Mouse (Mus musculus) midbrain, embryonic 11.5 days (tissue): Measurements from ENCODE around the gene Fbxl18. TPM values are rescaled to one million over a fixed set of nuclear protein-coding genes. Genes with fewer than 3 reads are reported as not detected.

Experiments
- ATAC-seq: fragments of 200-750 bp; cut with Nextera tagmentation; 2 replicates; pipeline ENCODE4 v1.8.0; 2017; ENCODE audit warnings: moderate TSS enrichment, moderate library complexity; ENCODE audit not compliant: low FRiP score
- DNase-seq: peaks from one replicate; pipeline ENCODE4 v3.0.0; 2015; ENCODE audit warnings: low spot score; ENCODE audit errors: missing footprints
- H3K27ac ChIP-seq: fragments of 300-500 bp; sonication (generic); 2 replicates; pipeline ENCODE4 v1.5.1; 2014; ENCODE audit warnings: low read depth, low read length
- H3K27me3 ChIP-seq: fragments of 300-500 bp; sonication (generic); 2 replicates; pipeline ENCODE4 v1.6.1; 2014; ENCODE audit warnings: mild to moderate bottlenecking, low read length, moderate library complexity, mixed read lengths; ENCODE audit not compliant: control insufficient read depth, insufficient read depth
- H3K36me3 ChIP-seq: fragments of 300-500 bp; sonication (generic); 2 replicates; pipeline ENCODE4 v1.6.1; 2014; ENCODE audit warnings: mild to moderate bottlenecking, low read length, moderate library complexity, mixed read lengths; ENCODE audit not compliant: control insufficient read depth, insufficient read depth
- H3K4me1 ChIP-seq: fragments of 300-500 bp; sonication (generic); 2 replicates; pipeline ENCODE4 v1.6.1; 2014; ENCODE audit warnings: low read length; ENCODE audit not compliant: control insufficient read depth, insufficient read depth
- H3K4me2 ChIP-seq: fragments of 300-500 bp; sonication (generic); 2 replicates; pipeline ENCODE4 v1.6.1; 2014; ENCODE audit warnings: mild to moderate bottlenecking, moderate library complexity
- H3K4me3 ChIP-seq: fragments of 300-500 bp; sonication (generic); 2 replicates; pipeline ENCODE4 v1.5.1; 2014; ENCODE audit warnings: low read depth, low read length
- H3K9ac ChIP-seq: fragments of 300-500 bp; sonication (generic); 2 replicates; pipeline ENCODE4 v1.6.1; 2014; ENCODE audit warnings: low read length
- H3K9me3 ChIP-seq: fragments of 300-500 bp; sonication (generic); 2 replicates; pipeline ENCODE4 v1.6.1; 2016; ENCODE audit warnings: low read length; ENCODE audit not compliant: control insufficient read depth
- WGBS: fragments of 180-500 bp; shearing (Covaris S2); extraction: QIAGEN DNeasy Blood & Tissue Kit; methylation state at CpG from one replicate; pipeline ENCODE4 v1.1.7; 2014; 5-methylcytosine and 5-hydroxymethylcytosine counted together
- polyA plus RNA-seq: library from polyadenylated mRNA; unstranded; fragments of >200 nt; fragmentation: Nextera tagmentation; extraction: Ambion mirVana; gene quantifications from 2 replicates; pipeline ENCODE4 v1.2.1, GENCODE M21; 2014

Gene Fbxl18
- polyA plus RNA-seq, result 10.5 and 11.8 TPM in 2 replicates

DNA sequence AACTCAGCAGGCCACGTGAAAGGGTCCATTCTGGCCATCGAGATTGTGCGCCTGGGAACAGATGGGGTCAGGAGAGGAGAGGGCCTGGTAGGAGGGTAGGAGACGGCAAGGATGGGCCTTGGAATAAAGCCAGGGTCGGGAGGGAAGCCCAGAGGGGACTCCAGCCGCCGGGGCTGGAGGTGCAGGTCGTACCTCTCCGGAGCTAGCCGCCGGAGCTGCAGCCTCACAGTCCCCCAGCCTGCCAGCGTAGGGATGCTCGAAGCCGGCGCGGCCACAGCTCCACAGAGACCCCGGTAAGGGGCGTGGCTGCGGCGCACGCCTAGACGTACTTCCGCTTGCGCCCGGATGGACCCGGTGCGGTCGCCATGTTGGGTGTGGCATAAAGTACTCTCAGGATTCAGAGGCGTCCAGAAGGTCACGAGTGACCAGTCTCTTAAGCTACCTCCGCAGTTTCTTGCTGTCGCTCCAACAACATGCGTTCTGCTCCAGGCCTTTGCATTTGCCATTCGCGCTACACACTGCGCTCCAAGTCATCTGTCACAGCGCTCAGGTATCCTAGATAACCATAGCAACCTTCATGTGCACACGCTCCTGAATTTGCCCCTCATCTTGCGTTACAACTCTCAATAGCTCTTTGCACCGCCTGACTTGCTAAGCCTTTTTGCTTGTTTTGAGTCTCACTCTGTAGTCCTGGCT is at the start of gene Fbxl18:
Fbxl18 (minus strand) TSS at position 504 of the 696 bp plus-strand sequence.
- Histone ChIP-seq H3K9me3 (no peaks in the 10 kb centered on the region), H3K9ac (peak within 1 kb of the TSS; percentile 89), H3K27ac (peak within 1 kb of the TSS; percentile 40), H3K4me3 (peak within 1 kb of the TSS; percentile 75), H3K4me1 (peaks cover 12% of the 10 kb centered on the region), H3K4me2 (peak within 1 kb of the TSS; percentile 95), H3K36me3 (no peaks in the 10 kb centered on the region), H3K27me3 (no peaks in the 10 kb centered on the region)
- peak; percentile 98 for DNase-seq
- WGBS, result under 1% methylated on average over 40 of the region's 40 CpGs
- ATAC-seq, result peak; percentile 98

- Histone ChIP-seq H3K27me3 (no peaks in the 10 kb centered on the region), H3K9me3 (no peaks in the 10 kb centered on the region), H3K27ac (no peak overlapping the region), H3K36me3 (no peaks in the 10 kb centered on the region), H3K4me1 (0 out of 2 replicates have a peak, but pooled peaks cover 4% of the 10 kb centered on the region), H3K9ac (no peak overlapping the region), H3K4me3 (no peak overlapping the region), H3K4me2 (no peak overlapping the region)
- WGBS, result 74% methylated on average over 2 of the region's 2 CpGs
- ATAC-seq, result no peak
- DNase-seq, result no peak
Measured at GRCm38 (mm10) chr5:142940393-142940792, 45.2 kb upstream of the Fbxl18 start.

DNA sequence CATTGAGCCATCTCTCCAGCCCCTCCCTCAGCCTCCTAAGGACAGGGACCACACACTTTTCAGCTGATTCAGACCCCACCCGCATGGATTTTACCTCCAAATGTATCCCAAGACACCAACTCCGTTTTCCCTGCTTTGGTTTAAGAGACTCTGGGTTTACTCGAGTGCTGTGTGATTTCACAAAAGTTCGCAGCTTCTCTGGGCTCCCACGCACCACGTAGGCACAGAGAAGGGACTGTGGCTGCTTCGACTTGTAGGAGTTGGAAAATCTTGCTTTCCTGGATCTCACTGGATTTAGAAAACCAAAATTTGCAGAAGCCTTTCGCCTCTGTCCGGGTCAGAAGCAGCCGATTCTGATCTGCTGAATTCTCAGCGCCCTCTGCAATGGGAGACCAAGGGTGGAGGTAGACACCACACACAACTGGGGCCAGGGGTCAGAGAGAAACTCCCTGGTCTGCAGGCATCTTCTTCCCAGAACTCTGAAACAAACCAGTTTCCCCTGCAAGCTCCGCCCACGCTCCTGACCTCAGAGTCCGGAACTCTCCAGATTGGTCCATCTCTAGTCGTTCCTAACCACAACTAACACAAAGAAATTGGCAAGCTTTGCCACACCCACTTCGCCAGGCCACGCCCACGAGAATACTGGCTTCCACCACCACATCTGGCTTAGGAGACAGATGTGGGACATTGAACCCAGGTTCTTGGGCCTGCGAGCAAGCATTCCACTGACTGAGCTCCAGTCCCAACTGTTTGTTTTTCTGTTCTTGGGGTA is 42.9 kb upstream of the Fbxl18 start:
- ATAC-seq, result no peak
- WGBS, result 37% methylated on average over 19 of the region's 19 CpGs
- DNase-seq, result no peak

GRCm38 (mm10) chr5:142936336-142936719 is 41.1 kb upstream of the Fbxl18 start:
- no peaks in the 10 kb centered on the region for H3K36me3 ChIP-seq
- H3K9ac ChIP-seq, result peak overlapping the region; percentile 37
- ATAC-seq (peak; percentile 65), DNase-seq (peak; percentile 99)
- no peak overlapping the region for H3K4me3 ChIP-seq
- 5% methylated on average over 17 of the region's 17 CpGs for WGBS
- no peaks in the 10 kb centered on the region for H3K9me3 ChIP-seq
- H3K4me1 ChIP-seq, result 0 out of 2 replicates have a peak, but pooled peaks cover 4% of the 10 kb centered on the region
- H3K4me2 ChIP-seq, result peak overlapping the region; percentile 32
- no peaks in the 10 kb centered on the region for H3K27me3 ChIP-seq
- H3K27ac ChIP-seq, result no peak overlapping the region

More for the DNA sequence above, 42.9 kb upstream of the Fbxl18 start:
- Histone ChIP-seq H3K36me3 (no peaks in the 10 kb centered on the region), H3K9me3 (no peaks in the 10 kb centered on the region), H3K9ac (no peak overlapping the region), H3K4me1 (0 out of 2 replicates have a peak, but pooled peaks cover 4% of the 10 kb centered on the region), H3K27ac (no peak overlapping the region), H3K27me3 (no peaks in the 10 kb centered on the region), H3K4me3 (no peak overlapping the region), H3K4me2 (no peak overlapping the region)

DNA sequence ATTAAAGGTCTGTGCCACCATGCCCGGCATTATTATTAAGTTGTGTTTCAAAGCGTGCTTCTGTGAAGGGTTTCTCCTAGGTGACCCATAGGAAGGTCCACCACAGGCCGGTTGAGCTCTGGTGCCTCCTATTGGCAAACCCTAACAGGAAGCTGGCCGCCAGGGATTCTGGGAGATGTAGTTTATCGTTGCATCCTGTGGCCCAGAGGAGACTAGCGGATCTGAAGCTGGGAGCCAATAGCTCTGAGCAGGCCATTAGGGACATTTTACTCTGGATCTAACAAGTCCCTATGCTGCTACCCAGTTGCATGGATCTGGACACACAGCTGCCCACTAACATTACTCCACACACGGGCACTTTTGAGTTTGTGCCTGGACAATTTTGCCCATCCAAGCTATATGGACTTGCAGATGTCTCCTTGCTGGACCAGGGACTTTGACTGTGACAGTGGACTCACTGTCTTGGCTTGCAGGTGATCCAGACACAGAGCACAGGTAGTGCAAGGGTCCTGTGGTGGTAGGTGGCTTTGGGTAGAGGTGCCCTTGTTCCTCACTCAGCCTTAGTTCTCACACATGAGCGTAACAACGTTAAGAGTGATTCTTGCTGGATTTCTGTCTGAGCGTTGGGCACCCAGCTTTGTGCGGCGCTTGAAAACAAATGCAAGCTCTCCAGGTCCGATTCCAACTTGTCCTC is 40.6 kb upstream of the Fbxl18 start:
- H3K9me3 ChIP-seq, result no peaks in the 10 kb centered on the region
- no peaks in the 10 kb centered on the region for H3K27me3 ChIP-seq
- 16% methylated on average over 13 of the region's 13 CpGs for WGBS
- no peaks in the 10 kb centered on the region for H3K36me3 ChIP-seq
- H3K27ac ChIP-seq, result no peak overlapping the region
- H3K4me3 ChIP-seq, result no peak overlapping the region
- H3K4me1 ChIP-seq, result 0 out of 2 replicates have a peak, but pooled peaks cover 4% of the 10 kb centered on the region
- peak; percentile 73 for ATAC-seq
- peak; percentile 97 for DNase-seq
- H3K4me2 ChIP-seq, result peak overlapping the region; percentile 32
- H3K9ac ChIP-seq, result peak overlapping the region; percentile 37

DNA sequence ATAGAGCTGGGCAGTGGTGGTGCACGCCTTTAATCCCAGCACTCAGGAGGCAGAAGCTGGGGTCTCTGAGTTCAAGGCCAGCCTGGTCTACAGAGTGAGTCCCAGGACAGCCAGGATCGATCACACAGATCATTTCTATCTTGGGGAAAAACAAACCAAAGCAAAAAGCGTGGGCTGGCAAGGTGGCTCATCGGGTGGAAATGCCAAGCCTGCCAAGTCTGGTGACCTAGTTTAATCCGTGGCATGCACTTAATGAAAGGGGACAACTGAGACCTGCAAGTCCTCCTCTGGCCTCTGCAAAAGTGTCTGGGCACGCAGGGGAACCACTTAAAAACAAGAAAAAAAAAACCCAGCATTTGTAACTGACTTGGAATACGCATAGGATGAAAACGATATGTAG is 37.5 kb upstream of the Fbxl18 start:
- ATAC-seq (no peak), DNase-seq (no peak)
- H3K36me3 ChIP-seq, result no peaks in the 10 kb centered on the region
- H3K9me3 ChIP-seq, result no peaks in the 10 kb centered on the region
- H3K27ac ChIP-seq, result no peak overlapping the region
- peaks cover 10% of the 10 kb centered on the region; the same call in 1 of the 2 replicates for H3K4me1 ChIP-seq
- WGBS, result 80% methylated on average over 8 of the region's 8 CpGs
- no peak overlapping the region for H3K4me3 ChIP-seq
- no peak overlapping the region for H3K4me2 ChIP-seq
- no peak overlapping the region for H3K9ac ChIP-seq
- peaks cover 4% of the 10 kb centered on the region; the same call in 1 of the 2 replicates for H3K27me3 ChIP-seq

GRCm38 (mm10) chr5:142932084-142932685 is 37.0 kb upstream of the Fbxl18 start:
- H3K36me3 ChIP-seq, result no peaks in the 10 kb centered on the region
- DNase-seq (peak; percentile 96), ATAC-seq (0 out of 2 replicates have a peak, but pooled peaks have one; percentile 20)
- 26% methylated on average over 9 of the region's 9 CpGs for WGBS
- H3K4me2 ChIP-seq, result no peak overlapping the region
- H3K4me1 ChIP-seq, result peaks cover 10% of the 10 kb centered on the region; the same call in 1 of the 2 replicates
- H3K27ac ChIP-seq, result no peak overlapping the region
- H3K4me3 ChIP-seq, result no peak overlapping the region
- no peaks in the 10 kb centered on the region for H3K9me3 ChIP-seq
- H3K9ac ChIP-seq, result peak overlapping the region; percentile 24; the same call in 1 of the 2 replicates
- H3K27me3 ChIP-seq, result peaks cover 4% of the 10 kb centered on the region; the same call in 1 of the 2 replicates

DNA sequence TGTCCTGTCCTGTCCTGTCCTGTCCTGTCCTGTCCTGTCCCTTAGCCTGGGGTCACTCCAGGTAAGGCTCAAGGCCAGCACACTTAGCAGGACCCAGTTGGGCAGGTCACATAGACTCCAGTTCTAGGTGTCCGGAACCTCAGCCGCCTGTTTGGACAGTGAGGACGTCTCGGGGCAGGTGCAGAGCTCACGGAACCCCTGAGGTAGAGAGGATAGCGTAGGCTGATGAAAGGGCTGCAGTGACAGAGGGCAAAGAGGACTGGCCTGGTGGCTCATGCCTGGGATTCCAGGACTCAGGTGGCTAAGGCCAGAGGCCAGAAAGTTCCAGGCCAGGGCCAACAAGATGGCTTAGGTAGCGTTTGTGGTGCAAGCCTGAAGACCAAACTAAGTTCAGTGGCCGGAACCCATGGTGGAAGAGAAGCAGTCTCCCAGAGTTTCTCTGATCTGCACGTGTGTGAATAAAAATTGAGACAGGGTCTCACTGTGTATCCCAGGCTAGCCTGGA is 36.1 kb upstream of the Fbxl18 start:
- no peaks in the 10 kb centered on the region for H3K9me3 ChIP-seq
- no peak for DNase-seq
- peaks cover 4% of the 10 kb centered on the region; the same call in 1 of the 2 replicates for H3K27me3 ChIP-seq
- no peak overlapping the region for H3K27ac ChIP-seq
- H3K36me3 ChIP-seq, result no peaks in the 10 kb centered on the region
- H3K4me1 ChIP-seq, result peaks cover 15% of the 10 kb centered on the region
- no peak overlapping the region for H3K4me3 ChIP-seq
- WGBS, result 84% methylated on average over 9 of the region's 9 CpGs
- H3K4me2 ChIP-seq, result no peak overlapping the region
- H3K9ac ChIP-seq, result no peak overlapping the region
- no peak for ATAC-seq
